Mouse (Mus musculus): ENCODE measurements at regions not wholly inside any gene's neighbourhood (a gene's known extent, or its start where the extent isn't known, plus 50 kb on each side); places are given as distances from the start of the nearest gene placed in this dataset.
A peak's percentile ranks its signal among the peaks of the same experiment; 100 is the strongest.

DNA sequence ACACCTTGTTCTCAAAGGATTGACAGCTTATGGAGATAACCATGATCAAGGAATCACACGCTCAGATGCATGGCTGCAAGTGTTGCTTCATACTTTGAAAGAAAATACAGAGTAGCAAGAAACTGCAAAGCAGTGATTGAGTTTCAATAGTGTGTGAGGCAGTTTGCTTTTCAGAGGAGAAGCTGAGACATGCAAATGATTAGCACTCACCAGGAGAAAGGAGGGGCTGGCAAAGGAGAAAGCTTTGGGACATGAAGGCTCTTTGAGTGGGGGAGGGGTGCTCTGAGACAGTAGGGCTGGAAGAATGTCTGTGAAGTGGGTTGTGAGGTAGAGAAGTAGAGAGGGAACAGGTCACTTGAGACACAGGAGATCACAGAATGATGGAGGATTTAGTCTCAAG lies 238.7 kb upstream of the Fggy start:
- H3K4me3 ChIP-seq (ENCODE audit: low read depth, low read length) = no peak overlapping the region
- H3K27me3 ChIP-seq (ENCODE audit: control insufficient read depth, insufficient read depth, low read length) = no peaks in the 10 kb centered on the region
- TF ChIP-seq POLR2A (IDR thresholded peaks at IDR 0.05; ENCODE audit: low read depth, low read length) = no peak
- TF ChIP-seq CTCF (IDR thresholded peaks at IDR 0.05; ENCODE audit: extremely low read depth, insufficient read length, insufficient replicate concordance, low read depth, low read length) = no peak
- peaks cover 10% of the 10 kb centered on the region for H3K4me1 ChIP-seq (ENCODE audit: control insufficient read depth, insufficient read depth, insufficient read length, low read length)
- H3K27ac ChIP-seq (ENCODE audit: insufficient read depth, low read depth, low read length) = 0 out of 2 replicates have a peak overlapping the region, but pooled peaks have one; percentile 3
- H3K36me3 ChIP-seq (ENCODE audit: control insufficient read depth, insufficient read depth, low read length) = no peaks in the 10 kb centered on the region
- 23% methylated on average over 1 of the region's 1 CpGs for WGBS

DNA sequence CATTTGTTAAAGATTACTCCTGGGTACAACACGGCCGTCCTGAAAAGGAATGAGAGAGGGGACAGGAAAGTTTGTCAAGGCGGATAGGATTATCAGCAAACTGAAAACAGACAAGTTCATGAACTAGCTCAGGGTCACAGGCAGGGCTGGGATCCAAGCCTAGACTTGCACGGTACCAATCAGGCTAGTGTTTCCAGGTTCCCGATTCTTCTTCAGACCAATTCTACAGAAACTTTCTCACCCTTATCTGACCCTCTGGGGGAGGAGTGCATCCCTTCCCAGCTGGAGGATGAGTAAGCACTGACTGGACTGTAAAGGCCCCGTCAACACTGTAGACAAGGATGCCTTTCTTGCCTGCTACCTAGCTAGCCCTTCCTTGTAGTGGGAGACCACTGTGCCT lies 238.3 kb upstream of the Fggy start:
- 20% methylated on average over 6 of the region's 6 CpGs for WGBS
- H3K27me3 ChIP-seq (ENCODE audit: control insufficient read depth, insufficient read depth, low read length) = no peaks in the 10 kb centered on the region
- TF ChIP-seq POLR2A (IDR thresholded peaks at IDR 0.05; ENCODE audit: low read depth, low read length) (no peak), CTCF (IDR thresholded peaks at IDR 0.05; ENCODE audit: extremely low read depth, insufficient read length, insufficient replicate concordance, low read depth, low read length) (no peak)
- H3K27ac ChIP-seq (ENCODE audit: insufficient read depth, low read depth, low read length) = no peak overlapping the region
- peaks cover 10% of the 10 kb centered on the region for H3K4me1 ChIP-seq (ENCODE audit: control insufficient read depth, insufficient read depth, insufficient read length, low read length)
- H3K36me3 ChIP-seq (ENCODE audit: control insufficient read depth, insufficient read depth, low read length) = no peaks in the 10 kb centered on the region
- H3K4me3 ChIP-seq (ENCODE audit: low read depth, low read length) = no peak overlapping the region

DNA sequence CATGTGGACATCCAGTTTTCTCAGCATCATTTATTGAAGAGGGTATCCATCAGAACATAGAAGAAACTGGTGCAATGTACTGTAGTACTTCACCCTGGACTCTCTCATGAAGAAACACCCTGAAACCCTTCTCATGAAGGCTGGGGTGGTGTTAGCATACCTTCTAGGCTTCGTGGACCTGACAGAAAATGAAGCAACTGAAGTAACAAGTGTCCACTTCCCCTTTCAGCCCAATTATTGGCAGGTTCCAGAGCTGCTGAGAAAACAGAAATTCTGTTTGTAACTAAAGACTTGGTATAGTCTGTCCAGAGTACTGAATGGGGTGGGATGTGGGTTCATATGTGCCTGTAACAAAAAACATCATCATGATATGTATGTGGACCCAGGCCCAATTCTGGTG lies 231.4 kb upstream of the Fggy start:
- 85% methylated on average over 1 of the region's 1 CpGs for WGBS
- no peaks in the 10 kb centered on the region for H3K36me3 ChIP-seq (ENCODE audit: control insufficient read depth, insufficient read depth, low read length)
- H3K27ac ChIP-seq (ENCODE audit: insufficient read depth, low read depth, low read length) = no peak overlapping the region
- TF ChIP-seq CTCF (IDR thresholded peaks at IDR 0.05; ENCODE audit: extremely low read depth, insufficient read length, insufficient replicate concordance, low read depth, low read length) = no peak
- TF ChIP-seq POLR2A (IDR thresholded peaks at IDR 0.05; ENCODE audit: low read depth, low read length) = no peak
- H3K27me3 ChIP-seq (ENCODE audit: control insufficient read depth, insufficient read depth, low read length) = no peaks in the 10 kb centered on the region
- H3K4me1 ChIP-seq (ENCODE audit: control insufficient read depth, insufficient read depth, insufficient read length, low read length) = no peaks in the 10 kb centered on the region
- no peak overlapping the region for H3K4me3 ChIP-seq (ENCODE audit: low read depth, low read length)

DNA sequence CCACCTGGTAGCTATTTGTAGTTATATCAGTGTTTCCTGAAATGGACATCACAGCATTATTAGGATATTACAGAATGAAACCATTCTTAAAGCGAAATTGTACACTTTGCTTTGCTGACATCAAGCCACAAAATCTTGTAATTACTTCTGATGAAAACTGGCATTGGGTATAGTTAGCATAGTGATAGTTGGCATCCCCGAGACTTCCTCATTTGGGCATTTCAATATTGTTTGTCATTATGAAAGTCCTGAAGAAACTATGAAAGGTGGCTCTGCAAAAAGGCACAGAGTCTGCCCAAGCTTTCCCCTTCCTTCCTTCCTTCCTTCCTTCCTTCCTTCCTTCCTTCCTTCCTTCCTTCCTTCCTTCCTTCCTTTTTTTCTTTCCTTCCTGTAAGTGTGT lies 217.5 kb upstream of the Fggy start:
- H3K4me3 ChIP-seq (ENCODE audit: low read depth, low read length) = no peak overlapping the region
- H3K27ac ChIP-seq (ENCODE audit: insufficient read depth, low read depth, low read length) = no peak overlapping the region
- H3K4me1 ChIP-seq (ENCODE audit: control insufficient read depth, insufficient read depth, insufficient read length, low read length) = no peaks in the 10 kb centered on the region
- 89% methylated on average over 2 of the region's 2 CpGs for WGBS
- no peaks in the 10 kb centered on the region for H3K27me3 ChIP-seq (ENCODE audit: control insufficient read depth, insufficient read depth, low read length)
- no peaks in the 10 kb centered on the region for H3K36me3 ChIP-seq (ENCODE audit: control insufficient read depth, insufficient read depth, low read length)
- TF ChIP-seq CTCF (IDR thresholded peaks at IDR 0.05; ENCODE audit: extremely low read depth, insufficient read length, insufficient replicate concordance, low read depth, low read length) = no peak
- TF ChIP-seq POLR2A (IDR thresholded peaks at IDR 0.05; ENCODE audit: low read depth, low read length) = no peak

DNA sequence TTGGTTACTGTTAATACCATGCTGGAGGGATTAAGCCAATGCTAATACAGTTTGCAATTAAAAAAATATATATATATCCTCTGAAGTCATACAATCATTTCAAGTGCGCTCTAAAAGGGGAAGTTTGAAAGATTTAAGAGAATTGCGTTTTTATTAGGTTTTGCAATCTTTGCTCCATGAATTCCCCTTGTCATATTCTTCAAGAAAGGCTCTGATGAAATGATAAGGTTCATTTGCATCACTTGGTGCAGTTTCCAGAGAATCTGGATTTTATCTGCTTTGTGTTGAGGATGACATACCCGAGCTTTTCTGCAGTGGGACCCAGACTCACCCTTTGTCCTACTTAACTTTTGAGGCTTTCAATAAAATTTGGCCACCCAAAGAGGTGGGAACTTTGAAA lies 216.4 kb upstream of the Fggy start:
- TF ChIP-seq CTCF (IDR thresholded peaks at IDR 0.05; ENCODE audit: extremely low read depth, insufficient read length, insufficient replicate concordance, low read depth, low read length) = no peak
- no peak for TF ChIP-seq POLR2A (IDR thresholded peaks at IDR 0.05; ENCODE audit: low read depth, low read length)
- no peaks in the 10 kb centered on the region for H3K4me1 ChIP-seq (ENCODE audit: control insufficient read depth, insufficient read depth, insufficient read length, low read length)
- 81% methylated on average over 3 of the region's 3 CpGs for WGBS
- H3K27ac ChIP-seq (ENCODE audit: insufficient read depth, low read depth, low read length) = no peak overlapping the region
- H3K27me3 ChIP-seq (ENCODE audit: control insufficient read depth, insufficient read depth, low read length) = no peaks in the 10 kb centered on the region
- no peak overlapping the region for H3K4me3 ChIP-seq (ENCODE audit: low read depth, low read length)
- H3K36me3 ChIP-seq (ENCODE audit: control insufficient read depth, insufficient read depth, low read length) = no peaks in the 10 kb centered on the region

DNA sequence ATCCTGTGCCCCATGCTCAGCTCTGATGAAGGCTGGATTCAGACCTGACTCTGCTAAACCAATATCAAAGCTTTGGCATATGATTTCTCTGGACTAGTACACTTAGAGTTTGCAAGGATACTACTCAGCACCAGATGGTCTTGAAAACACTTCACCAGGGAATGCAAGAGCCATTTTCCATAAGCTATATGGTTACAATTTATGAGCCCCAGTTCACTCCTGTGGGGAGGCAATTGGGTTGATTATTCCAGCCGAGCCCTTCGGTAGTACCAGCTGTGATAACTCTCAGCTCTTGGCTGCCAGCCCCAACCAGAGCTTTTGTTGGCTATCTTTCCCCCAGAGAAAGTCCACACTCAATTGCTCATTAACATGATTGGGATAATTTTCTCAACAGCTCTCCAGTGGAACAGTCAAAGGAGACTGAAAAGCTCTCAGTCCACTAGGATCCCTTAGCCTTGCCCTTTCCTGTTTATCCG lies 210.5 kb upstream of the Fggy start:
- 20% methylated on average over 3 of the region's 3 CpGs for WGBS
- H3K27me3 ChIP-seq (ENCODE audit: control insufficient read depth, insufficient read depth, low read length) = no peaks in the 10 kb centered on the region
- no peak overlapping the region for H3K4me3 ChIP-seq (ENCODE audit: low read depth, low read length)
- H3K27ac ChIP-seq (ENCODE audit: insufficient read depth, low read depth, low read length) = no peak overlapping the region
- no peak for TF ChIP-seq CTCF (IDR thresholded peaks at IDR 0.05; ENCODE audit: extremely low read depth, insufficient read length, insufficient replicate concordance, low read depth, low read length)
- TF ChIP-seq POLR2A (IDR thresholded peaks at IDR 0.05; ENCODE audit: low read depth, low read length) = no peak
- no peaks in the 10 kb centered on the region for H3K4me1 ChIP-seq (ENCODE audit: control insufficient read depth, insufficient read depth, insufficient read length, low read length)
- H3K36me3 ChIP-seq (ENCODE audit: control insufficient read depth, insufficient read depth, low read length) = no peaks in the 10 kb centered on the region

DNA sequence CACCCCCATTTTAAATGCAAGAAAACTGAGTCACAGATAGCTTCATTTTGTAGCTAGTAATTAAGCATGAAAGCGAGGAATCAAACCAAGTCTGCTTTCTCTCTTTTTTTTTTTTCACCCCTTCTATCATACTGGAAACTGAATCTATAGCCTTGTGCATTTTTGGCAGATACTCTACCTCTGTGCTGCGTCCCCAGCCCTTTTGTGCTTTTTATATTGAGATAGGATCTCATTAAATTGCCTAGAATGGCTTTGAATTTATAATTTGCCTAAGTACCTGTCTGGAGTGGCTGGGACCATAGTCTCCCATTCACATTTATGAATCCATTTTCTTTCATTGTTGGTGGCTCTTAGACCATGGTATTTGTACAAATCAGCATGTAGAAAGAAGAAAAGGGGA lies 209.9 kb upstream of the Fggy start:
- H3K4me3 ChIP-seq (ENCODE audit: low read depth, low read length) = no peak overlapping the region
- no peaks in the 10 kb centered on the region for H3K36me3 ChIP-seq (ENCODE audit: control insufficient read depth, insufficient read depth, low read length)
- H3K27me3 ChIP-seq (ENCODE audit: control insufficient read depth, insufficient read depth, low read length) = no peaks in the 10 kb centered on the region
- no peaks in the 10 kb centered on the region for H3K4me1 ChIP-seq (ENCODE audit: control insufficient read depth, insufficient read depth, insufficient read length, low read length)
- TF ChIP-seq POLR2A (IDR thresholded peaks at IDR 0.05; ENCODE audit: low read depth, low read length) = no peak
- TF ChIP-seq CTCF (IDR thresholded peaks at IDR 0.05; ENCODE audit: extremely low read depth, insufficient read length, insufficient replicate concordance, low read depth, low read length) = no peak
- H3K27ac ChIP-seq (ENCODE audit: insufficient read depth, low read depth, low read length) = no peak overlapping the region
- WGBS = 87% methylated on average over 2 of the region's 2 CpGs
